Mouse (Mus musculus) urinary bladder, postnatal 4 days (tissue): ENCODE results near the gene Ptpn1.
A peak's percentile ranks its signal among the peaks of the same experiment; 100 is the strongest.

ENCODE experiments used
- DNase-seq, 2 experiments: peaks; one replicate each; pipeline ENCODE4 v3.0.0; 2021 to 2022; ENCODE audit warnings: low spot score in 2 of 2

The Ptpn1 gene

GRCm38 (mm10) chr2:167931985-167932726, at the start of gene Ptpn1:
Gene Ptpn1, plus strand, starts transcription at chr2:167932057.
- peak; percentile 97 to 98 for DNase-seq

- no peak for DNase-seq
Measured at GRCm38 (mm10) chr2:167886485-167886884, 45.4 kb upstream of the Ptpn1 start.

- DNase-seq = no peak
Measured at GRCm38 (mm10) chr2:167887516-167888347, 44.1 kb upstream of the Ptpn1 start.

- DNase-seq = no peak
Measured at GRCm38 (mm10) chr2:167888834-167889233, 43.0 kb upstream of the Ptpn1 start.

GRCm38 (mm10) chr2:167889886-167890285, 42.0 kb upstream of the Ptpn1 start:
- DNase-seq = no peak

- peak; percentile 58 to 72 for DNase-seq
Measured at GRCm38 (mm10) chr2:167891908-167892307, 39.9 kb upstream of the Ptpn1 start.

- no peak for DNase-seq
Measured at GRCm38 (mm10) chr2:167893680-167894079, 38.2 kb upstream of the Ptpn1 start.

GRCm38 (mm10) chr2:167894948-167895372, 36.9 kb upstream of the Ptpn1 start:
- peak; percentile 79 to 90 for DNase-seq

- DNase-seq = no peak
Measured at GRCm38 (mm10) chr2:167897896-167898295, 34.0 kb upstream of the Ptpn1 start.

- no peak for DNase-seq
Measured at GRCm38 (mm10) chr2:167899989-167900421, 31.9 kb upstream of the Ptpn1 start.

- DNase-seq = no peak
Measured at GRCm38 (mm10) chr2:167902116-167902703, 29.6 kb upstream of the Ptpn1 start.

- no peak for DNase-seq
Measured at GRCm38 (mm10) chr2:167903242-167903952, 28.5 kb upstream of the Ptpn1 start.

- no peak for DNase-seq
Measured at GRCm38 (mm10) chr2:167904621-167905367, 27.1 kb upstream of the Ptpn1 start.

GRCm38 (mm10) chr2:167905561-167905960, 26.3 kb upstream of the Ptpn1 start:
- no peak for DNase-seq

GRCm38 (mm10) chr2:167906729-167907128, 25.1 kb upstream of the Ptpn1 start:
- DNase-seq = no peak

GRCm38 (mm10) chr2:167909531-167910177, 22.2 kb upstream of the Ptpn1 start:
- no peak for DNase-seq

GRCm38 (mm10) chr2:167910178-167910540, 21.7 kb upstream of the Ptpn1 start:
- DNase-seq = no peak

- no peak for DNase-seq
Measured at GRCm38 (mm10) chr2:167911511-167911910, 20.3 kb upstream of the Ptpn1 start.

- no peak for DNase-seq
Measured at GRCm38 (mm10) chr2:167919081-167919480, 12.8 kb upstream of the Ptpn1 start.

GRCm38 (mm10) chr2:167920041-167920440, 11.8 kb upstream of the Ptpn1 start:
- no peak for DNase-seq
